Mouse (Mus musculus): ENCODE data around the gene Acsl3. TPM values are rescaled to one million over a fixed set of nuclear protein-coding genes. Genes with fewer than 3 reads are reported as not detected.

Acsl3 gene
- polyA plus RNA-seq, 1 experiment from 2014 or later: 82.5 TPM

- 14% methylated on average over 5 of the region's 5 CpGs for WGBS
- Histone ChIP-seq H3K9me3 (ENCODE audit: control insufficient read depth, low read length) (0 out of 2 replicates have a peak, but pooled peaks cover 3% of the 10 kb centered on the region), H3K27ac (replicated peaks in 1 of 2; ENCODE audit: control insufficient read depth in 1 of 2, insufficient read depth in 1 of 2, low read depth in 2 of 2, low read length in 2 of 2) (peak overlapping the region; percentile 82 to 93), H3K4me3 (ENCODE audit: control insufficient read depth in 1 of 2, insufficient read depth in 1 of 2, low read depth in 1 of 2, low read length in 2 of 2) (no peak overlapping the region), H3K4me2 (ENCODE audit: low read length) (no peak overlapping the region), H3K36me3 (ENCODE audit: control insufficient read depth, insufficient read depth, low read length) (no peaks in the 10 kb centered on the region), H3K9ac (ENCODE audit: low read length) (no peak overlapping the region), H3K27me3 (ENCODE audit: control insufficient read depth, insufficient read depth, low read length) (no peaks in the 10 kb centered on the region), H3K4me1 (ENCODE audit: control insufficient read depth in 2 of 2, insufficient read depth in 2 of 2, low read length in 2 of 2) (peaks cover 5 to 17% of the 10 kb centered on the region in 2 experiments)
- ATAC-seq (ENCODE audit: insufficient number of reproducible peaks, insufficient read depth, low FRiP score, low read depth): peak; percentile 82
Observed at GRCm38 (mm10) chr1:78745230-78745777, 87.7 kb downstream of the Acsl3 start.

Other genes starting within 250 kb of the Acsl3 start
- gene Farsb, start 168.9 kb upstream of the Acsl3 start, polyA plus RNA-seq (2014; fragmentation: Nextera tagmentation; extraction: Ambion mirVana): 98.3 and 101 TPM in 2 replicates
- gene Mogat1, start 146.8 kb upstream of the Acsl3 start, polyA plus RNA-seq (2014; fragmentation: Nextera tagmentation; extraction: Ambion mirVana): not detected in 2 replicates
- not detected in 2 replicates for gene BC035947, start 145.7 kb upstream of the Acsl3 start, polyA plus RNA-seq (2014; fragmentation: Nextera tagmentation; extraction: Ambion mirVana)
- gene Utp14b, start 213 bp downstream of the Acsl3 start, polyA plus RNA-seq (2014; fragmentation: Nextera tagmentation; extraction: Ambion mirVana): 2.7 and 2.8 TPM in 2 replicates
- gene Kcne4, start 158.9 kb downstream of the Acsl3 start, polyA plus RNA-seq (2014; fragmentation: Nextera tagmentation; extraction: Ambion mirVana): 3.3 and 4.2 TPM in 2 replicates